Mouse (Mus musculus) heart, adult 18-20 months (tissue): ENCODE data around the gene Tcl1. TPM values are rescaled to one million over a fixed set of nuclear protein-coding genes. Genes with fewer than 3 reads are reported as not detected.
A peak's percentile ranks its signal among the peaks of the same experiment; 100 is the strongest.
"Not testable (repeated sequence)": the region's sequence is repeated elsewhere in the genome, so short reads cannot be mapped to it uniquely, and the experiment has no call there.

Experiments
- DNase-seq, 2 experiments: peaks; one replicate each; pipeline ENCODE4 v3.0.0; 2021 to 2022; ENCODE audit warnings: mixed read lengths in 1 of 2
- long read RNA-seq, 2 experiments: library from polyadenylated mRNA; stranded (forward); transcript quantifications; one replicate each; pipeline ENCODE4 v2.0.0; 2021
- total RNA-seq, 2 experiments: library from RNA; stranded (reverse); gene quantifications; 2 replicates each; pipeline ENCODE4 v1.2.3; 2021

Tcl1 gene
- not detected for total RNA-seq
- long read RNA-seq, experiment 1 = 0 reads
- long read RNA-seq, experiment 2 = 0 reads

DNA sequence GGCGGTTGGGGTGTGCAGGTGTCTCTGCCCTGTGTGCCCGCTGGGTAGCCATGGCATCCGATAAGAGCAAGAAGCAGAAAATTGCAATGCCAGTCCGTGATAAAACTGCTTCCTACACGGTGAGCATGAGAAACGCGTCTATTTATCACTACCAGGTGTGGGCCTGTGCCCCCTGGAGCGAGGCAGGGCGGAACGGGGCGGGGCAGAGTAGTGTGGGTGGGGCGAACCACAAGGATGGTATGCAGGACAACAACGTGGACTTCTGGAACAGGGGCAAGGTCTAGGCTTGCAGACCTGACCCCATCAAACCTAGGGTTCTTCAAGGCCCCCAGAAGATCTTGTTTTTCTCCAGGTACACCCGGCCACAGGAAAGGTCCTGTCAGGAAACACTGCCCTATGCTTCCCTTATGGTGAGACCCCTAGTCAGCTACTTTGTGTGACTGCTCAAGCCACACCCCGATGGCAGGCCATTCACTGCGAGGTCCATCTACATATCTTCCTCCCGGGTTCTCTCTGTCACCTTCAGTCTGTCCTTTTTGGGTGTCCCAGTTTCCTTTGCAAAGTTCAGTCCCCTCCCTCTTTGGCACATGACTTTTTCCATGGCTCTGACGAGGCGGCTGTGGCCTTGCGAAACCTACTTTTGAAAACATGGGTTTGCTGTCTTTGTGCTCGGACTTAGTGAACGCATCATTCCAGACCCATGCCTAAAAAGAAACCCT lies at the start of gene Tcl1:
Gene Tcl1, minus strand, starts transcription at position 193 of the 719 bp plus-strand sequence.
- no peak for DNase-seq

GRCm38 (mm10) chr12:105271016-105271965 lies 48.7 kb upstream of the Tcl1 start:
- no peak for DNase-seq

GRCm38 (mm10) chr12:105267076-105267475 lies 44.5 kb upstream of the Tcl1 start:
- DNase-seq = no peak

DNA sequence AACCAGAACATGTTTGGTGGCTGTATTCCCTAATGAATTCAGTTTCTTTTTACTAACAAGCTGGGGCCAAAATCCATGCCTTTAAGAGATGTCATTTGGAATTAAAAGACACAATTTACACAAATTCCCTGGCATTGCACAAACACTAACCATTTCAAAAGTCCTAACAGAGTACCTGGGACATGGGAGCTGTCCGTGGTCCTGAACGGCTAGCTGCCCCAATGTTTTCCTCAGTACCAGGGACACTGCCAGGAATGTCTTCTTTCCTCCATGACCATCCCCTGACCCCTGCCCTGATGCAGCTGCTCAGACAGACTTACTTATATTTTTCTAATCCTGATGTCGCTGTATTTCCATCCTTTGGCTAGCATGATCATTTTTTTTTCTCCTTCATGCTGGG lies 43.5 kb upstream of the Tcl1 start:
- peak in 1 of 2 experiments; percentile 15 for DNase-seq

DNA sequence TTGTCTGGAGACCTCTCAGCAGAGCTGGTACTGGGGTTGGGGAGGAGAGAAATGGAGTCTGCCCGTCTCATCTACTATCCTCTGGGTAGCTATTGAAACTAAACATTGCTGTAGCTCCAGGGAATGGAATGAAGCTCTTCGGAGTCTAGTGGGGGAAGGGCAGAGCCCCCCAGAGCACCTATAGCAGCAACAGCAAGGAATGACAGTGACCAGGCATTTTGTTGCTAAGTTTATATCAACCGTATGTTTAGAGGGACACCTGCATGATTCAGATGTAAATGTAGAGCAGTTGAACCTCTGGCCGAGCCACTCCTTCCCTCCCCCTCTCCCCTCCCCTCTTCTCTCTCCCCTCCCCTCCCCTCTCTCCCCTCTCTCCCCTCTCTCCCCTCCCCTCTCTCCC lies 36.6 kb upstream of the Tcl1 start:
- DNase-seq = no peak

DNA sequence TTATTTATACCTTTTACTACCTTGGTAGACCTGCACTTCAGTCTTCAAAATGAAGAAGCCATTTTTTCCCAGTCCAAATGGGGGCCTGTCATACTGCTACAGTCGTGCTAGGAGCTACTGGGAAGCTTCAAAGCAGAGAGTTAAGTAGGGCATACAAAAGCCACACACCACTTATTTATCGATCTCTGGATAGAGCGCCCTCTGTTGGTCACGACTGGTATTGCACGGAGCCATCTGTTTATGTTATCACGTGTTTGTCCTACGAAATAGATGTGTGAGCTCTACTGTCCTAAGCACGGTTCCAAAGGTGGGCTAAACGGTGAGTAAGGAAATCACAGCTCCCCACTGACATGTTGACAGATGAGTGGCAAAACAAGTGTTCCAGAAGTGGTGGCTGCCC lies 36.2 kb upstream of the Tcl1 start:
- DNase-seq = no peak

- no peak for DNase-seq
These were observed 31.2 kb upstream of the Tcl1 start for GRCm38 (mm10) chr12:105253796-105254195.

DNA sequence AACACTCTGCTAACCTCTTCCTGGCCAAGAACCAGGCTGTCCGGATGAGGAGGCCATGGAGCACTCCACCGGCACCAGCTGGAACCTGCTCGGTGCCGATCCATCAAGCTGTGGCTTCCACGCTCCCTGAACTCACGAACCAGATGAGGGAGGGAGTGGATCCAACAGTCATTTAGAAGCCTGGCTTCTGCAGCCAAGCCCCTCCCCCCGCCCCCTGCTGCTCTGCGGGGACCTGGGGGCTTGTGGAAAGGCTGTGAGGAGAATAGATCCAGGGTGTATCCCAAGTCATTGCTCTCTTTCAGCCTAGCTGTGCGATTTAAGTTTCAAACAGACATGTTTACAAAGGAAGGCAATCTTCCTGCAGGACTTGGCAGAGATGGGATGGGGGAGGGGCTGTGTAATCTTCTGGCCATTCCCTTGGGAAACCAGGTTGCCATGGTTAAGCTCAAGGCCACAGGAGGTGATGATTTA lies 26.2 kb upstream of the Tcl1 start:
- DNase-seq = peak in 1 of 2 experiments; percentile 2

DNA sequence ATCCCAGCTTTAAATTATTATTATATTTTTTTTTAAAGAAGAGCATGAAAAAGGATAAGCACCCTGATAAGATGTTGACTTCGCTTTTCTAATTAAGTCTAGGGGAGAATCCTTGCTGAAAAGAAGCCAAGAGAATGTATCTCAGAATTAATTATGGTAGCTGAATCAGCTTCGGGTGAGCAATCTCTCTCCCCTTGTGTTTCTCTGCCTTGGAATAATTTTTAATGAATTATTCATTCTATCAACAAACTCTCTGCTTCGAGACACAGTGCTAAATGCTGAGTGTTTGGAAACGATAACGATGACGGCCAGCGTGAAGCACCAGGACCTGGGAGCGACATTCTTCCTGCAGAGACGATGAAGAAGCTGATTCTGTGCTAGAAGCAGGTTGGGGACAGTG lies 16.5 kb upstream of the Tcl1 start:
- DNase-seq = no peak

GRCm38 (mm10) chr12:105235091-105235490 lies 12.5 kb upstream of the Tcl1 start:
- no peak for DNase-seq

DNA sequence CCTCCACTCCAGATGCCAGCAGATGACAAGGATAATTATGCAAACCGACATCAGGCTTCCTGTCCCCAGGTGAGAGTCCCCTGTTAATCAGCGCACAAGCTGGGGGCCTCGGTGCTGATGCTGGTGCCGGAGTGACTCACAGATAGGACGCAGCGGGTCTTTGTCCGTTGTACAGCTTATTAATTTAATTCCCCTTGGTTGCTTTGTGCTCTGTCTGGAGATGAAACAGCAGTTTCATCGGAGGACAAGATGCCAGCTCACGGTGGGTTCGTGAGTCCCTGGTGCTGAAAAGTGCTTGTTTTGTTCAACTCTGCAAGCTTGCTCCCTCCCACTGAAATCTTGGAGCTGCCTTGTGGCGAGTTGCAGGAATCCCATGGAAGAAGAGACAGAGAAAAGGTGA lies 11.8 kb upstream of the Tcl1 start:
- no peak for DNase-seq

DNA sequence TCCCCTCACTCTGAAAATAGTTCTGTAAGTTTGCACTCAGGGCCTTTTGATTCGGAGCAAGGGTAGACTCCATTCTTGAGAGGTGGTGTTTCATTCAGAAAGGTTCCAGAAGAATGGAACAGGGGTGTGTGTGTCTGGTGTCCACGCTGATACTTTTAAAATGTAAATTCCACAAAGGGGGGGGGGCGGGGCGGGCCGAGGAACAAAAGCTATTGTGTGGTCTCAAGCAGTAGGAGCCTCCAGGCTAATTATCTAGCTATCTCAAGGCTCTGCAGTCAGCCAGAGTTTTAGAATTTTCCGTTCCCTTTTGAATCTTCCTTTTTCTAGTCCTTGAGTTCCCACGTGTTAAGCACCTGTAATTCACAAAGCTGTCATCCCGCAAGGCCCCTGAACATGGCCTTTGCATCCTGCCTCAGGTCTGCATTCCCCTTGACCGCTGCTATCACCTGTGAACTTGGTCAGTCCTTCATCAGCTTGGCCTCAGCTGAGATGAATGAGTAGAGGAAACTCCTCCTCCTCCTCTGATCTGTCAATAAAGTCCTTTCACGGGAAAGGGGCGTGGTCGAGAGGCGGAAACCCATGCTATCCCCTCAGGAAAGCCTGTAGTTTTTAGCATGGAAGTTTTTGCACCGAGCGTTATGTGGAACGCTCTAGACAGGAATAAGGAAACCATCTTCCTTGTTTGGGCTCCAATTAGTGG lies 2.2 kb upstream of the Tcl1 start:
- DNase-seq = no peak

- DNase-seq = no peak
These were observed 5.4 kb downstream of the Tcl1 start for GRCm38 (mm10) chr12:105217101-105217760.

- no peak for DNase-seq
These were observed 13.4 kb downstream of the Tcl1 start for GRCm38 (mm10) chr12:105209231-105209630.

DNA sequence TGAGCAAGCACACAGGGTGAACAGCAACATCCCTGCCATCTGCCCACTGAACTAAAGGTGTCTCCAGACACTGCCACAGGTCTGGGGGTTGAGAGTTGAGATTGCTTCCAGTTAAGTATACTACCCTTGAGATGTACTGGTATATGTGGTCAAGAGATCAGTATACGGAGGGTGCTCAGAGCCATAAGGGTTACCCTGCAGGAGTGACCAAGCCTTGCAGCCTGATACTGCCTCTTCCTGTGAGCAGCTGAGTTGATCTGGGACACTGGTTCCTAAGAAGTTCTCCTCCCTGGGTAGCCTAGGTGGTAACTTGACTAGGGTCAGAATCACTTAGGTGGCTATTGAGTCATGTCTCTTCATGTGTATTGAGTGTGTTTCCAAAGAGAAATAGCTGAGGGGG lies 14.2 kb downstream of the Tcl1 start:
- no peak for DNase-seq

GRCm38 (mm10) chr12:105207071-105207470 lies 15.5 kb downstream of the Tcl1 start:
- no peak for DNase-seq

GRCm38 (mm10) chr12:105201657-105202056 lies 20.9 kb downstream of the Tcl1 start, which contains the start of gene Tcl1b4:
TSS of gene Tcl1b4 (plus strand) at chr12:105201957.
- not testable (repeated sequence) for DNase-seq

DNA sequence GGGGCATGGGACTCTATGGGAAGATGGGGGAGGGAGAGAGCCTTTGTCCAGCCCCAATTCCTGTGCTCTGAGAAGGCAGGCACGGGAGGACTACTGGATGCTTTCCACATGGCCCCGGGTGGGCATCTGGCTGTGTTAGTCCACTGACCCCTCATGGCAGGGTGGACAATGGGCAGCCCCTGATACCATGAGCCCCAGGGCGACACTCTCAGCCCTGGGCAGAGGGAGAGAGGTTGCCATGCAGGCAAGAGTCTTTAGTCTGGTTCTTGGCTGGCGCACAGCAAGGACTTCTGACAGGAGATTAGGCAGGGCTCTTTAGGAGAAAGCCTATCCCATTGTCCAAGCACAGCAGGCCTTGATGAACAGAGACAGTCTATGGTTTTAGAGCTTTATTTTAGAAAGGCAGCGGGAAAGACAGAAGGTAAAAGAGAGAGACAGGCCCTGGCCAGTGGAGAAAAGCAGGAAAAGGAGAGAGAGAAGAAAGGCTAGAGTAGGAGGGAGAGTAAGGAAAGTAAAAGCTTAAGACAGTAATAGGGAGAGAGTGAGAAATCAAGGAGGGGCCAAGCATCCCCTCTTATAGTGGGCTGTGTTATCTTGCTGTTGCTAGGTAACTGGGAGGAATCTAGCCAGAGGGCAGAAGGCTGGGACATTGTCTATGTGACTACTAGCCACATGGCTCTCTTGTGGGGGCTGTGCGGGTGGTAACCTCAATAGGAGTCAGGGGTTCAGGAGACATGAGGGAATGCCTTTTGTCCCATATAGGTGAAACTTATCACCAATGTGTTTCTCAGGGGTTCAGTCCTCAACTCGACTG lies 22.7 kb downstream of the Tcl1 start:
- not testable (repeated sequence) for DNase-seq

GRCm38 (mm10) chr12:105190743-105191142 lies 31.9 kb downstream of the Tcl1 start, which contains the start of gene Tcl1b3:
TSS of gene Tcl1b3 (plus strand) at chr12:105191043.
- DNase-seq = not testable (repeated sequence)

DNA sequence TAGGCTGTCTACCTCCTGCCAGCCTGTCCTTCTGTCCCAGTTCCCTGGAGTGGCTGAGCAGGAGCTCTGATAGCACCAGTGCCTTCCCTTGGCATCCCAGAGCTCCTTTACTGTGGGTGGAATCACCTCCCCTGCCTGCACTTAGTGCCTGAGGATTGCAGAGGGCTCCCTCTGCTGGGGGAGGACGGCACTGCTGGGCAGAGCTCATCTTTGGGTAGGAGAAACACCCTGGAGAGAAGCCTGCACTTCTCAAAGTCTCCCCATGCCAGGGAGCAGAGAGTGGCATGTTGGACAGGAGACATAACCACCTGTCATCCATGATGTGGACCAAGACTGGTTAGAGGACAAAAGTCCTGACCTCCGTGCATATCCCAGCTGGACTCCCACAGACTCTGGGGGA lies 33.6 kb downstream of the Tcl1 start:
- peak in 1 of 2 experiments; percentile 8 for DNase-seq
